Mouse (Mus musculus) neural tube, embryonic 11.5 days (tissue): ENCODE data around the gene Csrp3. TPM values are rescaled to one million over a fixed set of nuclear protein-coding genes. Genes with fewer than 3 reads are reported as not detected.

Experiments used
- ATAC-seq: fragments of 200-750 bp; cut with Nextera tagmentation; 2 replicates; pipeline ENCODE4 v1.8.0; 2017; ENCODE audit warnings: moderate number of reproducible peaks, mild to moderate bottlenecking, moderate TSS enrichment, moderate library complexity; ENCODE audit not compliant: insufficient read depth, low FRiP score, low TSS enrichment
- DNase-seq: peaks from one replicate; pipeline ENCODE4 v3.0.0-alpha.2; 2015; ENCODE audit warnings: low spot score
- H3K27ac ChIP-seq: fragments of 300-500 bp; sonication (generic); 2 replicates; pipeline ENCODE4 v1.5.1; 2014; ENCODE audit warnings: low read depth, mild to moderate bottlenecking, low read length
- H3K27me3 ChIP-seq: fragments of 300-500 bp; sonication (generic); 2 replicates; pipeline ENCODE4 v1.6.1; 2014; ENCODE audit warnings: mild to moderate bottlenecking, low read length, mixed read lengths; ENCODE audit not compliant: control insufficient read depth, insufficient read depth
- H3K36me3 ChIP-seq: fragments of 300-500 bp; sonication (generic); 2 replicates; pipeline ENCODE4 v1.6.1; 2014; ENCODE audit warnings: mild to moderate bottlenecking, low read length, moderate library complexity, mixed read lengths; ENCODE audit not compliant: control insufficient read depth, insufficient read depth
- H3K4me1 ChIP-seq: fragments of 300-500 bp; sonication (generic); 2 replicates; pipeline ENCODE4 v1.6.1; 2014; ENCODE audit warnings: low read length, mixed read lengths; ENCODE audit not compliant: control insufficient read depth, insufficient read depth
- H3K4me2 ChIP-seq: fragments of 300-500 bp; sonication (generic); 2 replicates; pipeline ENCODE4 v1.6.1; 2014; ENCODE audit warnings: low read depth, mild to moderate bottlenecking, moderate library complexity
- H3K4me3 ChIP-seq: fragments of 300-500 bp; sonication (generic); 2 replicates; pipeline ENCODE4 v1.5.1; 2014; ENCODE audit warnings: low read depth, low read length
- H3K9ac ChIP-seq: fragments of 300-500 bp; sonication (generic); 2 replicates; pipeline ENCODE4 v1.6.1; 2014; ENCODE audit warnings: mild to moderate bottlenecking, low read length
- H3K9me3 ChIP-seq: fragments of 300-500 bp; sonication (generic); 2 replicates; pipeline ENCODE4 v1.6.1; 2016; ENCODE audit warnings: low read length; ENCODE audit not compliant: control insufficient read depth
- WGBS: fragments of 180-500 bp; shearing (Covaris S2); extraction: QIAGEN DNeasy Blood & Tissue Kit; methylation state at CpG from one replicate; pipeline ENCODE4 v1.1.7; 2014; 5-methylcytosine and 5-hydroxymethylcytosine counted together
- polyA plus RNA-seq: library from polyadenylated mRNA; unstranded; fragments of >200 nt; fragmentation: Nextera tagmentation; extraction: Ambion mirVana; gene quantifications from 2 replicates; pipeline ENCODE4 v1.2.1, GENCODE M21; 2014

The Csrp3 gene
- polyA plus RNA-seq, 1 experiment from 2014 or later = 2.4 TPM

DNA sequence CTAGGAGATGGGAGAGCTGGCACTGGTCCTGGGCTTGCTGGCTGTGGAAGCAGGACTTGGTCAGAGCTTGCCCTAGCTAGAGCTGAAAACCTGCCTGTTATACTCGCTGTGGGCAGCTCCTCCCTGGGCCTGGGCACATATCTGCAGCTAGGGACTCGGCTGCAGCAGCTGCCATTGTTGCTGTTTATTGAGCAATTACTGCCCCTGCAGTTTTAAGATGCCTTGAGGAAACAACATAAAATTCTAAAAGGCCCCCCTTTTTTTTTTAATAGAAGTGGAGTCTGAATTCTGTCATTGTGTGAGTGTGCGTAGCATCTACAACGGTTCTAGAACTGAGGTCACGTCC, 36.4 kb upstream of the Csrp3 start:
- Histone ChIP-seq H3K27me3 (peaks cover 9% of the 10 kb centered on the region; the same call in 1 of the 2 replicates), H3K36me3 (no peaks in the 10 kb centered on the region), H3K9me3 (no peaks in the 10 kb centered on the region), H3K27ac (no peak overlapping the region), H3K4me1 (peaks cover 4% of the 10 kb centered on the region; the same call in 1 of the 2 replicates), H3K9ac (no peak overlapping the region), H3K4me3 (no peak overlapping the region), H3K4me2 (no peak overlapping the region)
- ATAC-seq (no peak), DNase-seq (no peak)
- WGBS = 55% methylated on average over 5 of the region's 5 CpGs

DNA sequence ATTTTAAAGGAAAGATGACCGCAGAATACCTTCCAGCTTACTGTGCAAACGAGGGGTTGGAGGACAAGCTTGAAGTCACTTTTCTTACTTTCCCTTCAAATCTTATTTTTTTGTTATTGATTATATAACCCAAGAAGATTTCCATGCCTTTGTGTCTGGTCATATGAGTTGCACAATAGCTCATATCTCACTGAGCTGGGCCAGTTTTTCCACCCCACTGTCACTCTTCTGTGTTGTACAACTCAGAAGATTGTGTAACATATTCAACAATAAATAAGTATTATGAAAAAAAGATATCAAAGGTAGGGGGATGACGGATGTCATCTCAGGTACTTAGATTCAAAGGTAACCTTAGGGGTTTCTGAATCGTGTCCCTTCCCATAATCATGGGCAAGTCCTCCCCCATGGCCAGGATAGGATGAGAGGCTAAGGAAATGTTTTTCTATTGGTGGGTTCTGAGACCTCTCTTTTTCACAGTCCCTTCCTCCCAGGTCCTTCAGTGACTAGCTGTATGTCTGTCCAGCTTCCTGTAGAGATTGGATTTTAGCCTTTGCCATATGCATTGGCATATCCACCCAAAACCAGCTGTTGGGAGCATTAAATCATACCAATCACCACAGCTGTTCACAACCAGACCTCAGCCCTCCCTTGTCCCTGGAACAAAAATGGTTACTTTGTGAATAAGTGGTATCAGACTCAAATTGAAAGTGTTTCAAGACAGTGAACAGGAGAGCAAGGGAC, 35.9 kb upstream of the Csrp3 start:
- H3K9ac ChIP-seq = no peak overlapping the region
- DNase-seq (no peak), ATAC-seq (no peak)
- peaks cover 9% of the 10 kb centered on the region; the same call in 1 of the 2 replicates for H3K27me3 ChIP-seq
- H3K4me3 ChIP-seq = no peak overlapping the region
- no peaks in the 10 kb centered on the region for H3K9me3 ChIP-seq
- H3K27ac ChIP-seq = no peak overlapping the region
- no peak overlapping the region for H3K4me2 ChIP-seq
- H3K4me1 ChIP-seq = peaks cover 6% of the 10 kb centered on the region; the same call in 1 of the 2 replicates
- no peaks in the 10 kb centered on the region for H3K36me3 ChIP-seq
- WGBS = 87% methylated on average over 4 of the region's 4 CpGs

- peaks cover 9% of the 10 kb centered on the region; the same call in 1 of the 2 replicates for H3K27me3 ChIP-seq
These were observed 34.3 kb upstream of the Csrp3 start for GRCm38 (mm10) chr7:48881971-48882609.

GRCm38 (mm10) chr7:48881486-48881885, 33.7 kb upstream of the Csrp3 start, which contains the start of gene E2f8:
Gene E2f8, minus strand, starts transcription at chr7:48881596.
- Histone ChIP-seq H3K9ac (peak within 1 kb of the TSS; percentile 88), H3K4me3 (peak within 1 kb of the TSS; percentile 80), H3K27me3 (peaks cover 9% of the 10 kb centered on the region; the same call in 1 of the 2 replicates), H3K4me2 (peak within 1 kb of the TSS; percentile 97), H3K9me3 (no peaks in the 10 kb centered on the region), H3K4me1 (peaks cover 6% of the 10 kb centered on the region; the same call in 1 of the 2 replicates), H3K36me3 (0 out of 2 replicates have a peak, but pooled peaks cover 5% of the 10 kb centered on the region), H3K27ac (peak within 1 kb of the TSS; percentile 80)
- whole genome bisulfite sequencing = 0% methylated on average over 32 of the region's 41 CpGs
- ATAC-seq (peak; percentile 84), DNase-seq (peak; percentile 88)

More at GRCm38 (mm10) chr7:48881971-48882609, 34.3 kb upstream of the Csrp3 start:
- Histone ChIP-seq H3K4me1 (peaks cover 6% of the 10 kb centered on the region; the same call in 1 of the 2 replicates), H3K4me3 (peak overlapping the region; percentile 80), H3K4me2 (peak overlapping the region; percentile 97), H3K9ac (peak overlapping the region; percentile 61), H3K9me3 (no peaks in the 10 kb centered on the region), H3K36me3 (0 out of 2 replicates have a peak, but pooled peaks cover 4% of the 10 kb centered on the region), H3K27ac (no peak overlapping the region)
- ATAC-seq (no peak), DNase-seq (peak; percentile 38)
- 2% methylated on average over 28 of the region's 28 CpGs for WGBS

DNA sequence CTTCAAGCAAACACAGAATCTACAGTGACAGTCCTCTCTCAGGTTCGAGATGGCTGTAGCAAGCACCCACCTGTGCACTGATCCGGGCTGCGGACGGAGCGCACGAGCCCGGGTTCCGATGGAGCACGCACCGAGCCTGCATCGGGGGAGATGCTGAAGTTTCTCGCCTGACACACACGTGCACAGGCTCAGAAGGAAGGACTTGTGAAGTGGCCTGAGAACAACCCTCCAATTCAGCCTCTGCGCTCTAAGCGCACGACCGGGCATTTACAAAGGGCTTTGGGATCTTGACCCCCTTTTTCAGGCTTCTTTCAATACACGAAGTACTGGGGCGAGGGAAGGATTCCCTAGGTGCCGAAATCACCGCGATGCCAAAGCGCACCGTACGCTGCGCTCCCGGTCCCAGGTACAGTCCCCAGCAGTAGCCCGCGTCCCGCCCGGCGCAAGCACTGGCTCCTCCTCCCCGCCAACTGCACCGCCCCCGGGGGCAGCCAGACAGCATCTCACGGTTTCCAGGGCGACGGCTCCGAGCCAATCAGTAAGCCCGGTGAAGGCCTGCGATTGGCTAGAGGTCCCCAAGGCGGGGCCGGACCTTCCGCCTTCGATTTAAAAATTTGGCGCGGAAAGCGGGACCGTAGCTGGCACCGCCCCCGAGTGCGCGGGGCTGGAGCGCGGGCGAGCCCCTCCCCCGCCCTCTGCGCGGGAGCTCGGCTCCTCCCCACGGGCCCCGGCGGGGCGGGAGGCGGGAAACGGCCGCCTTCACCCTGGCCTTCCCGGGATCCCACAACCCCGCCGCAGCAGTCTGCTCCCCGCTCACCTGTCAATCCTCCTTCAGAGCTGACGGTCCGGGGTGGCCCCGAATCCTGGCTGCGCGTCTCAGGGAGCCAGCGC, 33.0 kb upstream of the Csrp3 start:
- DNase-seq (peak; percentile 98), ATAC-seq (peak; percentile 98)
- peak overlapping the region; percentile 97 for H3K4me2 ChIP-seq
- H3K9ac ChIP-seq = peak overlapping the region; percentile 88
- peaks cover 5% of the 10 kb centered on the region; the same call in 1 of the 2 replicates for H3K36me3 ChIP-seq
- peak overlapping the region; percentile 80 for H3K4me3 ChIP-seq
- WGBS = under 1% methylated on average over 66 of the region's 77 CpGs
- no peaks in the 10 kb centered on the region for H3K9me3 ChIP-seq
- peaks cover 9% of the 10 kb centered on the region; the same call in 1 of the 2 replicates for H3K27me3 ChIP-seq
- peak overlapping the region; percentile 80 for H3K27ac ChIP-seq
- H3K4me1 ChIP-seq = peaks cover 6% of the 10 kb centered on the region; the same call in 1 of the 2 replicates

GRCm38 (mm10) chr7:48879574-48879973, 31.7 kb upstream of the Csrp3 start:
- H3K36me3 ChIP-seq = peaks cover 9% of the 10 kb centered on the region; the same call in 1 of the 2 replicates
- ATAC-seq (no peak), DNase-seq (no peak)
- 75% methylated on average over 3 of the region's 3 CpGs for whole genome bisulfite sequencing
- no peak overlapping the region for H3K9ac ChIP-seq
- H3K9me3 ChIP-seq = no peaks in the 10 kb centered on the region
- peak overlapping the region; percentile 20 for H3K4me3 ChIP-seq
- H3K27ac ChIP-seq = no peak overlapping the region
- H3K4me1 ChIP-seq = peaks cover 6% of the 10 kb centered on the region; the same call in 1 of the 2 replicates
- H3K4me2 ChIP-seq = peak overlapping the region; percentile 33
- H3K27me3 ChIP-seq = peaks cover 6% of the 10 kb centered on the region; the same call in 1 of the 2 replicates

DNA sequence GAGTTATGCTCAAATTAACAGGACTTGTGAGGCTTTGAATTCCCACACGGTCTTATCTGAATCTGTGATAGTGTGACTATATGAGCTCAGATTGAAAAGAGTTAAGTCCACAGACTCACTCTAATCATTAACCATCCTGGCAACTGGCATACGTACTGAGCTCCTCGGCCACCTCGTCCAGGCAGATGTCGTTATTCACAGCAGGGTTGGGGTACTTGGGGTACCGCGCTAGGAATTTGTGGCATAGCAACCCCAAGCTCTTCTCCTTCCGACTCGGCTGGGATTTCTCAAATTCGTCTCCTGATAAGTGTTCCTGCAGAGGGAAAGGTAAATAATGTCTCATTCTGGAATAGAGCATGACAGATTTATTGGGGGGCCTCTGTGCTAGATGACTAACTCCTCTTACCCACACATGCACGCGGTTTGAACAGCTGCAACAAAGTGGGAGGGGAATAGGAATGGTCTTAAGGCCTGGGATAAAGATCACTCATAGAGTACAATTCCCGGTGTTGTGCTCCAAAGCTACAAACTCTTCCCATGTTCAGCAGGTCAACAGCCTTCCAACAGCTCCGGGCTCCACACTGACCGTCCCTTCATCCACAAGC, 30.1 kb upstream of the Csrp3 start:
- peaks cover 4% of the 10 kb centered on the region; the same call in 1 of the 2 replicates for H3K27me3 ChIP-seq
- H3K27ac ChIP-seq = no peak overlapping the region
- no peak overlapping the region for H3K4me2 ChIP-seq
- H3K4me3 ChIP-seq = no peak overlapping the region
- peaks cover 15% of the 10 kb centered on the region for H3K36me3 ChIP-seq
- H3K9me3 ChIP-seq = no peaks in the 10 kb centered on the region
- ATAC-seq (no peak), DNase-seq (no peak)
- 64% methylated on average over 15 of the region's 15 CpGs for WGBS
- no peak overlapping the region for H3K9ac ChIP-seq
- H3K4me1 ChIP-seq = peaks cover 6% of the 10 kb centered on the region; the same call in 1 of the 2 replicates

- Histone ChIP-seq H3K27ac (no peak overlapping the region), H3K9me3 (no peaks in the 10 kb centered on the region), H3K4me3 (no peak overlapping the region), H3K9ac (no peak overlapping the region), H3K4me2 (no peak overlapping the region), H3K27me3 (no peaks in the 10 kb centered on the region), H3K4me1 (0 out of 2 replicates have a peak, but pooled peaks cover 3% of the 10 kb centered on the region), H3K36me3 (peaks cover 24% of the 10 kb centered on the region)
- DNase-seq (peak; percentile 34), ATAC-seq (no peak)
- 76% methylated on average over 4 of the region's 4 CpGs for whole genome bisulfite sequencing
These were observed 28.7 kb upstream of the Csrp3 start for GRCm38 (mm10) chr7:48876526-48876925.
